In genomic region chr10:13312576-13312975, GRCm38 (mm10) we compare ENCODE assay signal across 25 mouse cellular contexts.
DNase-seq lines count a peak whose midpoint lies in the region; ATAC-seq and TF ChIP-seq lines count a peak whose summit lies in the region.
"Had no signal": no experiment of that assay in that cellular context is flagged by ENCODE, and none has a peak within 500 bp of the region (broad histone marks: within the 10 kb centered on the region; RNA-seq: fewer than 3 reads in every experiment).

No protein-coding gene starts in this region.

- DNase-seq in forebrain, embryonic 11.5 days (ENCODE audit: low spot score): no peak
- no peak for DNase-seq in kidney, adult 2 months
- no peak for DNase-seq in kidney, adult 8-10 months
- no peak for DNase-seq in midbrain, embryonic 10.5 days (ENCODE audit: low spot score)
- DNase-seq in midbrain, embryonic 11.5 days (ENCODE audit: low spot score, missing footprints): no peak
- no peak for DNase-seq in right cerebral cortex, postnatal 4 days
- DNase-seq: adrenal gland, postnatal 14 days; cerebellum, adult 8-10 months; cerebellum, postnatal 36 days; embryo, embryonic 11 days; gastrocnemius, postnatal 14 days; heart, adult 18-20 months; layer of hippocampus, adult 9-11 months; lung, adult 18-20 months; lung, postnatal 14 days; midbrain, embryonic 14.5 days; right cerebral cortex, postnatal 14 days; spleen, adult 18-20 months had no signal

- WGBS in forebrain, embryonic 11.5 days: 47% methylated on average over 6 of the region's 6 CpGs
- 50% methylated on average over 6 of the region's 6 CpGs for WGBS in forebrain, embryonic 13.5 days
- WGBS in kidney, adult 2 months: 47% methylated on average over 6 of the region's 6 CpGs
- WGBS in midbrain, embryonic 10.5 days: 56% methylated on average over 6 of the region's 6 CpGs
- WGBS in midbrain, embryonic 11.5 days: 49% methylated on average over 6 of the region's 6 CpGs

- TF ChIP-seq CTCF in kidney, adult 2 months (conservative IDR thresholded peaks at IDR 0.05; ENCODE audit: insufficient read depth, insufficient read length, low read depth, low read length): no peak

- H3K4me2 ChIP-seq in forebrain, embryonic 11.5 days (ENCODE audit: low read depth, low read length, severe bottlenecking): no peak overlapping the region
- no peak overlapping the region for H3K4me2 ChIP-seq in forebrain, embryonic 13.5 days
- no peak overlapping the region for H3K4me2 ChIP-seq in midbrain, embryonic 11.5 days
- H3K4me2 ChIP-seq: heart, embryonic 12.5 days; limb, embryonic 13.5 days; liver, embryonic 12.5 days had no signal

- H3K9me3 ChIP-seq in forebrain, embryonic 11.5 days (ENCODE audit: control insufficient read depth, low read length): no peaks in the 10 kb centered on the region
- no peaks in the 10 kb centered on the region for H3K9me3 ChIP-seq in forebrain, embryonic 13.5 days (replicated peaks)
- H3K9me3 ChIP-seq in midbrain, embryonic 10.5 days (replicated peaks): no peaks in the 10 kb centered on the region
- no peaks in the 10 kb centered on the region for H3K9me3 ChIP-seq in midbrain, embryonic 11.5 days (ENCODE audit: control insufficient read depth, low read length)
- H3K9me3 ChIP-seq: heart, embryonic 12.5 days; limb, embryonic 13.5 days; liver, embryonic 12.5 days had no signal

- H3K4me3 ChIP-seq in forebrain, embryonic 11.5 days (ENCODE audit: low read depth, low read length): no peak overlapping the region
- no peak overlapping the region for H3K4me3 ChIP-seq in forebrain, embryonic 13.5 days
- H3K4me3 ChIP-seq in kidney, adult 2 months (ENCODE audit: insufficient read depth, low read depth, low read length): no peak overlapping the region
- H3K4me3 ChIP-seq in midbrain, embryonic 10.5 days: no peak overlapping the region
- no peak overlapping the region for H3K4me3 ChIP-seq in midbrain, embryonic 11.5 days (ENCODE audit: low read depth, low read length)
- H3K4me3 ChIP-seq: heart, embryonic 12.5 days; limb, embryonic 13.5 days; liver, embryonic 12.5 days had no signal

- peaks cover 5% of the 10 kb centered on the region; the same call in 1 of the 2 replicates for H3K4me1 ChIP-seq in forebrain, embryonic 11.5 days (replicated peaks; ENCODE audit: control insufficient read depth, insufficient read depth, low read length)
- H3K4me1 ChIP-seq in forebrain, embryonic 13.5 days: peaks cover 29% of the 10 kb centered on the region
- peaks cover 3% of the 10 kb centered on the region; the same call in 1 of the 2 replicates for H3K4me1 ChIP-seq in kidney, adult 2 months (ENCODE audit: control insufficient read depth, insufficient read depth, low read length)
- H3K4me1 ChIP-seq in midbrain, embryonic 10.5 days: peaks cover 31% of the 10 kb centered on the region
- H3K4me1 ChIP-seq in midbrain, embryonic 11.5 days (ENCODE audit: control insufficient read depth, insufficient read depth, low read length): peaks cover 6% of the 10 kb centered on the region

- no peak for ATAC-seq in forebrain, embryonic 11.5 days (replicated peaks; ENCODE audit: low FRiP score)
- ATAC-seq in forebrain, embryonic 13.5 days: no peak
- no peak for ATAC-seq in midbrain, embryonic 11.5 days (ENCODE audit: low FRiP score)
- ATAC-seq: CD4-positive, CD25-positive, alpha-beta regulatory T cell, adult 4 months; intestine, embryonic 16.5 days; liver, embryonic 12.5 days had no signal

- peak overlapping the region; percentile 42; the same call in 1 of the 2 replicates for H3K27ac ChIP-seq in forebrain, embryonic 11.5 days (ENCODE audit: low read depth, low read length)
- H3K27ac ChIP-seq in forebrain, embryonic 13.5 days: no peak overlapping the region
- 0 out of 2 replicates have a peak overlapping the region, but pooled peaks have one; percentile 20 for H3K27ac ChIP-seq in kidney, adult 2 months (ENCODE audit: insufficient read depth, low read depth, low read length)
- H3K27ac ChIP-seq in midbrain, embryonic 10.5 days (replicated peaks): 0 out of 2 replicates have a peak overlapping the region, but pooled peaks have one; percentile 23
- H3K27ac ChIP-seq in midbrain, embryonic 11.5 days (ENCODE audit: low read depth, low read length): no peak overlapping the region
- H3K27ac ChIP-seq: hindbrain, postnatal 0 days; liver, embryonic 12.5 days had no signal

- no peaks in the 10 kb centered on the region for H3K27me3 ChIP-seq in forebrain, embryonic 11.5 days (ENCODE audit: control insufficient read depth, insufficient read depth, low read length)
- no peaks in the 10 kb centered on the region for H3K27me3 ChIP-seq in forebrain, embryonic 13.5 days
- no peaks in the 10 kb centered on the region for H3K27me3 ChIP-seq in kidney, adult 2 months (replicated peaks; ENCODE audit: control insufficient read depth, insufficient read depth, low read length)
- no peaks in the 10 kb centered on the region for H3K27me3 ChIP-seq in midbrain, embryonic 10.5 days (ENCODE audit: low read depth, poor library complexity, severe bottlenecking)
- no peaks in the 10 kb centered on the region for H3K27me3 ChIP-seq in midbrain, embryonic 11.5 days (ENCODE audit: control insufficient read depth, insufficient read depth, low read length)
- H3K27me3 ChIP-seq: heart, embryonic 12.5 days; limb, embryonic 13.5 days; liver, embryonic 12.5 days had no signal

- no peaks in the 10 kb centered on the region for H3K36me3 ChIP-seq in forebrain, embryonic 11.5 days (ENCODE audit: control insufficient read depth, insufficient read depth, low read length)
- no peaks in the 10 kb centered on the region for H3K36me3 ChIP-seq in forebrain, embryonic 13.5 days (ENCODE audit: poor library complexity, severe bottlenecking)
- H3K36me3 ChIP-seq in kidney, adult 2 months (ENCODE audit: control insufficient read depth, insufficient read depth, low read length): no peaks in the 10 kb centered on the region
- no peaks in the 10 kb centered on the region for H3K36me3 ChIP-seq in midbrain, embryonic 10.5 days
- H3K36me3 ChIP-seq in midbrain, embryonic 11.5 days (ENCODE audit: control insufficient read depth, insufficient read depth, low read length): no peaks in the 10 kb centered on the region
- H3K36me3 ChIP-seq: limb, embryonic 13.5 days; liver, embryonic 12.5 days had no signal

- H3K9ac ChIP-seq in forebrain, embryonic 11.5 days (ENCODE audit: low read length): no peak overlapping the region
- no peak overlapping the region for H3K9ac ChIP-seq in forebrain, embryonic 13.5 days
- no peak overlapping the region for H3K9ac ChIP-seq in midbrain, embryonic 11.5 days (ENCODE audit: low read length)
- H3K9ac ChIP-seq: limb, embryonic 13.5 days; liver, embryonic 12.5 days had no signal

- no peak for TF ChIP-seq POLR2A in kidney, adult 2 months (IDR thresholded peaks at IDR 0.05; ENCODE audit: low read depth, low read length)

Comparison
In these comparisons a context has a peak if more than half of its experiments do, and no peak if none do; other contexts are left out.
1. H3K27ac ChIP-seq: peak in forebrain, embryonic 11.5 days (single experiment), kidney, adult 2 months (single experiment) and midbrain, embryonic 10.5 days (single experiment); none in forebrain, embryonic 13.5 days (single experiment) and midbrain, embryonic 11.5 days (single experiment).